Mouse (Mus musculus): Measurements from ENCODE around the gene Pou5f1. TPM values are rescaled to one million over a fixed set of nuclear protein-coding genes. Genes with fewer than 3 reads are reported as not detected.

The Pou5f1 gene
- polyA plus RNA-seq, 1 experiment = not detected

DNA sequence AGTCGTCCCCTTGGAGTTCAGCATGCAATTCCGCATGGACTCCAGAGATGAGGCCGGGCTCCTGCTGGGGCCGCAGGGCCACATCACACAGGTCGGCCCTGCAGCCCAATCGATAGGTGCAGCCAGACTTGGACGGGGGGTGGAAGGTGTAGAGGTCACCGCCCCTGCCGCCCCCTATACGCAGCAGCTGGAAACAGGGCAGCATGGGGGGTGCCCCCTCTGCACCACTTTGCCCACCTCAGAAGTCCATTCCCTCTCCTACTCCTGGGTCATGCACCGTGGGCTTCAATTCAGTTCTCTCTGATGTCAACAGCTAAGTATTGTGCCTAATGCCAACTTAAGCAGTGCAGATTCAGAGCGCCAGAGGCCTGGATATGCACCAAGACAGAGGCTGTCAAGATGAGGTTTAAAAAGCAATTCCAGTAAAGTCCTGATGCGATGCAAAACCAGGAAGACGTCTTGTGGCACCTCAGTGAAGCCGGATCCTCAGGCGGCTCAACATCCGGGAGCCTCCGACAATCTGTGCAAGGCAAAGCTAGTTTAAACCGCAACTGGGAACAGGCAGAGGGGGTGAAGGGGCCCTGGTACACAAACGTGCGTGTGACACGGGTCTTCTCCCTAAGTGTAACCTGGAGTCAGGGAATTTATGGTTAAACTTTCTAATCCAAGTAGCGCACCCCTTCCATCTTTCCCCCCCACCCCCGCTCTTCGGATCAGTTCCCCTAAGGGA, 10.3 kb downstream of the Pou5f1 start:
- peak; percentile 66 for DNase-seq (ENCODE audit: low read depth)
- TF ChIP-seq CTCF (IDR thresholded peaks at IDR 0.05; ENCODE audit: borderline replicate concordance, extremely low read depth, insufficient read depth, insufficient read length) (no peak), POLR2A (IDR thresholded peaks at IDR 0.05; ENCODE audit: borderline replicate concordance, extremely low read depth, insufficient read depth, insufficient read length, poor library complexity, severe bottlenecking) (no peak)

GRCm38 (mm10) chr17:35516652-35517500, 11.1 kb downstream of the Pou5f1 start, which contains the start of the genes Tcf19 and Cchcr1:
Gene Tcf19 (minus strand): TSS chr17:35516824.
Gene Cchcr1 (plus strand): TSS chr17:35517100.
- peak; percentile 99 for DNase-seq (ENCODE audit: low read depth)
- no peak for TF ChIP-seq POLR2A (IDR thresholded peaks at IDR 0.05; ENCODE audit: borderline replicate concordance, extremely low read depth, insufficient read depth, insufficient read length, poor library complexity, severe bottlenecking)
- TF ChIP-seq CTCF (IDR thresholded peaks at IDR 0.05; ENCODE audit: borderline replicate concordance, extremely low read depth, insufficient read depth, insufficient read length) = peak; percentile 4; the same call in 1 of the 2 replicates

- no peak for DNase-seq (ENCODE audit: low read depth)
Measured at GRCm38 (mm10) chr17:35517526-35517925, 11.7 kb downstream of the Pou5f1 start.

GRCm38 (mm10) chr17:35524354-35524753, 18.5 kb downstream of the Pou5f1 start:
- no peak for TF ChIP-seq CTCF (IDR thresholded peaks at IDR 0.05; ENCODE audit: borderline replicate concordance, extremely low read depth, insufficient read depth, insufficient read length)
- no peak for TF ChIP-seq POLR2A (IDR thresholded peaks at IDR 0.05; ENCODE audit: borderline replicate concordance, extremely low read depth, insufficient read depth, insufficient read length, poor library complexity, severe bottlenecking)
- no peak for DNase-seq (ENCODE audit: low read depth)

More at GRCm38 (mm10) chr17:35517526-35517925, 11.7 kb downstream of the Pou5f1 start:
- TF ChIP-seq POLR2A (IDR thresholded peaks at IDR 0.05; ENCODE audit: borderline replicate concordance, extremely low read depth, insufficient read depth, insufficient read length, poor library complexity, severe bottlenecking) = no peak
- TF ChIP-seq CTCF (IDR thresholded peaks at IDR 0.05; ENCODE audit: borderline replicate concordance, extremely low read depth, insufficient read depth, insufficient read length) = no peak

DNA sequence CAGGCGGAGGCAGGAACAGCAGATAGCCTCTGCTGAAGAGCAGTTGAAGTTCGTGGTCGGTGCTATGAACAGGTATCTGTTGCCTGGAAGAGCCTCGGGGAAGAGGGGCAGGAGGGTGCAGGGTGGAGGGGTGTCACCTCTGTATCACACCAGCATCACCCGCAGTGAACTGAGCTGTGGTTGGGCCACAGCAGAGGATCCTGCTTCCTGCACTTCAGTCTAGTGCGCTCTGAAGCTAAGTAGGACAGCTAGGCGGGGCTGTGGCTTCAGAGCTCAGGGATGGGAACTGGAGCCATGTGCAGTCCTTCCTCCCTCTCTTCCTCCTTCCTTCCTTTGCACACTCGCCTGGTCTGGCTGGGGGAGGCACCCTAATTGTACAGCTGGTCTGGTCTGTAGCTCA, 20.8 kb downstream of the Pou5f1 start:
- DNase-seq (ENCODE audit: low read depth) = no peak
- TF ChIP-seq CTCF (IDR thresholded peaks at IDR 0.05; ENCODE audit: borderline replicate concordance, extremely low read depth, insufficient read depth, insufficient read length) (no peak), POLR2A (IDR thresholded peaks at IDR 0.05; ENCODE audit: borderline replicate concordance, extremely low read depth, insufficient read depth, insufficient read length, poor library complexity, severe bottlenecking) (no peak)

- DNase-seq (ENCODE audit: low read depth) = no peak
- TF ChIP-seq POLR2A (IDR thresholded peaks at IDR 0.05; ENCODE audit: borderline replicate concordance, extremely low read depth, insufficient read depth, insufficient read length, poor library complexity, severe bottlenecking) = no peak
- TF ChIP-seq CTCF (IDR thresholded peaks at IDR 0.05; ENCODE audit: borderline replicate concordance, extremely low read depth, insufficient read depth, insufficient read length) = no peak
Measured at GRCm38 (mm10) chr17:35532360-35532759, 26.5 kb downstream of the Pou5f1 start.

DNA sequence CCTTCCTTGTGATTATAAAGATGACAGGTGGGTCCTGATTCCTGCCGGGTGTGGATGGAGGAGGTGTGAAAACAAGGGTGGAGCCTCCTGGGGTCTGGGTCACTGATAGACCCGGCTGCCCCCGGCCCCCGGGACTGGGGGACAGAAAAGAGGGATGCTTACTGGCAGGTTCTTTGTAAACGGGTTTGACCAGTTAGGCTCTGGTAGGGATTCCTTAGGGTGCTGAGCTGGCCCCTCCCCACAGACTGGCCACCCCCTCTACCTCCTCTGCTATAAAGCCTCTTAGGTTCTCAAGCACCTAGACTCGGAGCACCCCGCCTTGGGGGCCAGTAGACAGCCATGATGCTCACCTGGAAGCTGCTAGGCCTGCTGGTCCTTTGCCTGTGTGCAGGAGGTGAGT, 27.1 kb downstream of the Pou5f1 start, which contains the start of gene Psors1c2:
Psors1c2 (plus strand) TSS at position 301 of the 400 bp plus-strand sequence.
- no peak for TF ChIP-seq CTCF (IDR thresholded peaks at IDR 0.05; ENCODE audit: borderline replicate concordance, extremely low read depth, insufficient read depth, insufficient read length)
- no peak for TF ChIP-seq POLR2A (IDR thresholded peaks at IDR 0.05; ENCODE audit: borderline replicate concordance, extremely low read depth, insufficient read depth, insufficient read length, poor library complexity, severe bottlenecking)
- DNase-seq (ENCODE audit: low read depth) = no peak

- DNase-seq (ENCODE audit: low read depth) = peak; percentile 83
- TF ChIP-seq CTCF (IDR thresholded peaks at IDR 0.05; ENCODE audit: borderline replicate concordance, extremely low read depth, insufficient read depth, insufficient read length) (peak; percentile 90), POLR2A (IDR thresholded peaks at IDR 0.05; ENCODE audit: borderline replicate concordance, extremely low read depth, insufficient read depth, insufficient read length, poor library complexity, severe bottlenecking) (no peak)
Measured at GRCm38 (mm10) chr17:35534343-35534742, 28.5 kb downstream of the Pou5f1 start.

GRCm38 (mm10) chr17:35537421-35537820, 31.6 kb downstream of the Pou5f1 start:
- DNase-seq (ENCODE audit: low read depth) = no peak
- no peak for TF ChIP-seq POLR2A (IDR thresholded peaks at IDR 0.05; ENCODE audit: borderline replicate concordance, extremely low read depth, insufficient read depth, insufficient read length, poor library complexity, severe bottlenecking)
- no peak for TF ChIP-seq CTCF (IDR thresholded peaks at IDR 0.05; ENCODE audit: borderline replicate concordance, extremely low read depth, insufficient read depth, insufficient read length)

DNA sequence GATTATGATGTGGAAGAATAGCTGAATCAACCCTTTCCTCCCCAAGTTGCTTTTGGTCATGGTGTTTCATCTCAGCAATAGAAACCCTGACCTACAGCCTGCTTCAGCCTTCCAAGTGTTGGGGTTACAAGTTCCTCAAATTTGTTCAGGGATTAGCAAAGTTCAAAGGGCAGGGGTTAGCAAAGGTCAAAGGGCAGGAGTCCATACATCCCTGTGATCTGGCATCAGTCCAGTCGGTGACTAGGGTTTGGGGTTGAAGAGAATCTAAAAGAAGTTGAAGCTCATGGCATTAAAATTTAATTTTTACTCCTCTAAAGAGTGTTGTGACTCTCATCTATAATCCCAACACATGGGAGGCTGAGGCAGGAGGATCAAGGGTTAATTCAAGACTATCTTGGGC, 32.7 kb downstream of the Pou5f1 start:
- TF ChIP-seq POLR2A (IDR thresholded peaks at IDR 0.05; ENCODE audit: borderline replicate concordance, extremely low read depth, insufficient read depth, insufficient read length, poor library complexity, severe bottlenecking) (no peak), CTCF (IDR thresholded peaks at IDR 0.05; ENCODE audit: borderline replicate concordance, extremely low read depth, insufficient read depth, insufficient read length) (no peak)
- no peak for DNase-seq (ENCODE audit: low read depth)

- DNase-seq (ENCODE audit: low read depth) = no peak
- TF ChIP-seq CTCF (IDR thresholded peaks at IDR 0.05; ENCODE audit: borderline replicate concordance, extremely low read depth, insufficient read depth, insufficient read length) (no peak), POLR2A (IDR thresholded peaks at IDR 0.05; ENCODE audit: borderline replicate concordance, extremely low read depth, insufficient read depth, insufficient read length, poor library complexity, severe bottlenecking) (no peak)
Measured at GRCm38 (mm10) chr17:35539540-35539939, 33.7 kb downstream of the Pou5f1 start.
